Mouse (Mus musculus): ENCODE results near the gene Gm42688. TPM values are rescaled to one million over a fixed set of nuclear protein-coding genes. Genes with fewer than 3 reads are reported as not detected.

Gene Gm42688
- polyA plus RNA-seq, 1 experiment = 9.9 TPM

GRCm38 (mm10) chr6:83140044-83140443, 38.6 kb downstream of the Gm42688 start:
- Histone ChIP-seq H3K27me3 (ENCODE audit: control insufficient read depth, insufficient read depth, low read length) (no peaks in the 10 kb centered on the region; the same call in 1 of the 2 replicates), H3K4me3 (replicated peaks; ENCODE audit: insufficient read depth, low read depth, low read length) (no peak overlapping the region), H3K27ac (ENCODE audit: insufficient read depth, low read length) (no peak overlapping the region), H3K4me1 (ENCODE audit: control insufficient read depth, insufficient read depth, low read length) (no peaks in the 10 kb centered on the region)
- no peak for TF ChIP-seq POLR2A (IDR thresholded peaks at IDR 0.05; ENCODE audit: borderline replicate concordance, insufficient read depth, low read length)
- DNase-seq = no peak
- WGBS = 31% methylated on average over 8 of the region's 8 CpGs

- no peaks in the 10 kb centered on the region for H3K4me1 ChIP-seq (ENCODE audit: control insufficient read depth, insufficient read depth, low read length)
- H3K4me3 ChIP-seq (replicated peaks; ENCODE audit: insufficient read depth, low read depth, low read length) = no peak overlapping the region
- no peaks in the 10 kb centered on the region; the same call in 1 of the 2 replicates for H3K27me3 ChIP-seq (ENCODE audit: control insufficient read depth, insufficient read depth, low read length)
- TF ChIP-seq CTCF (IDR thresholded peaks at IDR 0.05; ENCODE audit: borderline replicate concordance, insufficient read depth, low read depth, low read length) (no peak), POLR2A (IDR thresholded peaks at IDR 0.05; ENCODE audit: borderline replicate concordance, insufficient read depth, low read length) (no peak)
- no peak for DNase-seq
- no peak overlapping the region for H3K27ac ChIP-seq (ENCODE audit: insufficient read depth, low read length)
- WGBS = 38% methylated on average over 4 of the region's 4 CpGs
Observed at GRCm38 (mm10) chr6:83141636-83142035, 40.2 kb downstream of the Gm42688 start.

- peak in 1 of 2 experiments; percentile 48 for DNase-seq
- 6% methylated on average over 41 of the region's 41 CpGs for WGBS
- no peak overlapping the region for H3K27ac ChIP-seq (ENCODE audit: insufficient read depth, low read length)
Observed at GRCm38 (mm10) chr6:83142211-83142731, 40.9 kb downstream of the Gm42688 start.

GRCm38 (mm10) chr6:83142886-83143285, 41.5 kb downstream of the Gm42688 start:
- 65% methylated on average over 11 of the region's 11 CpGs for WGBS
- Histone ChIP-seq H3K27ac (ENCODE audit: insufficient read depth, low read length) (no peak overlapping the region), H3K27me3 (ENCODE audit: control insufficient read depth, insufficient read depth, low read length) (no peaks in the 10 kb centered on the region), H3K4me3 (replicated peaks; ENCODE audit: insufficient read depth, low read depth, low read length) (no peak overlapping the region), H3K4me1 (ENCODE audit: control insufficient read depth, insufficient read depth, low read length) (no peaks in the 10 kb centered on the region)
- DNase-seq = no peak
- TF ChIP-seq POLR2A (IDR thresholded peaks at IDR 0.05; ENCODE audit: borderline replicate concordance, insufficient read depth, low read length) = no peak
- TF ChIP-seq CTCF (IDR thresholded peaks at IDR 0.05; ENCODE audit: borderline replicate concordance, insufficient read depth, low read depth, low read length) = no peak

More at GRCm38 (mm10) chr6:83142211-83142731, 40.9 kb downstream of the Gm42688 start:
- H3K4me3 ChIP-seq (replicated peaks; ENCODE audit: insufficient read depth, low read depth, low read length) = peak overlapping the region; percentile 28
- no peaks in the 10 kb centered on the region for H3K4me1 ChIP-seq (ENCODE audit: control insufficient read depth, insufficient read depth, low read length)
- H3K27me3 ChIP-seq (ENCODE audit: control insufficient read depth, insufficient read depth, low read length) = no peaks in the 10 kb centered on the region
- no peak for TF ChIP-seq POLR2A (IDR thresholded peaks at IDR 0.05; ENCODE audit: borderline replicate concordance, insufficient read depth, low read length)
- no peak for TF ChIP-seq CTCF (IDR thresholded peaks at IDR 0.05; ENCODE audit: borderline replicate concordance, insufficient read depth, low read depth, low read length)

- Histone ChIP-seq H3K27ac (ENCODE audit: insufficient read depth, low read length) (no peak overlapping the region), H3K4me3 (replicated peaks; ENCODE audit: insufficient read depth, low read depth, low read length) (no peak overlapping the region), H3K27me3 (ENCODE audit: control insufficient read depth, insufficient read depth, low read length) (no peaks in the 10 kb centered on the region), H3K4me1 (ENCODE audit: control insufficient read depth, insufficient read depth, low read length) (no peaks in the 10 kb centered on the region)
- TF ChIP-seq POLR2A (IDR thresholded peaks at IDR 0.05; ENCODE audit: borderline replicate concordance, insufficient read depth, low read length) (no peak), CTCF (IDR thresholded peaks at IDR 0.05; ENCODE audit: borderline replicate concordance, insufficient read depth, low read depth, low read length) (no peak)
- 71% methylated on average over 2 of the region's 2 CpGs for WGBS
- DNase-seq = no peak
Observed at GRCm38 (mm10) chr6:83145209-83145608, 43.8 kb downstream of the Gm42688 start.

GRCm38 (mm10) chr6:83145805-83146204, 44.4 kb downstream of the Gm42688 start:
- H3K4me1 ChIP-seq (ENCODE audit: control insufficient read depth, insufficient read depth, low read length) = no peaks in the 10 kb centered on the region
- TF ChIP-seq CTCF (IDR thresholded peaks at IDR 0.05; ENCODE audit: borderline replicate concordance, insufficient read depth, low read depth, low read length) = no peak
- TF ChIP-seq POLR2A (IDR thresholded peaks at IDR 0.05; ENCODE audit: borderline replicate concordance, insufficient read depth, low read length) = no peak
- 74% methylated on average over 9 of the region's 9 CpGs for WGBS
- no peaks in the 10 kb centered on the region for H3K27me3 ChIP-seq (ENCODE audit: control insufficient read depth, insufficient read depth, low read length)
- H3K27ac ChIP-seq (ENCODE audit: insufficient read depth, low read length) = no peak overlapping the region
- DNase-seq = no peak
- no peak overlapping the region for H3K4me3 ChIP-seq (replicated peaks; ENCODE audit: insufficient read depth, low read depth, low read length)

DNA sequence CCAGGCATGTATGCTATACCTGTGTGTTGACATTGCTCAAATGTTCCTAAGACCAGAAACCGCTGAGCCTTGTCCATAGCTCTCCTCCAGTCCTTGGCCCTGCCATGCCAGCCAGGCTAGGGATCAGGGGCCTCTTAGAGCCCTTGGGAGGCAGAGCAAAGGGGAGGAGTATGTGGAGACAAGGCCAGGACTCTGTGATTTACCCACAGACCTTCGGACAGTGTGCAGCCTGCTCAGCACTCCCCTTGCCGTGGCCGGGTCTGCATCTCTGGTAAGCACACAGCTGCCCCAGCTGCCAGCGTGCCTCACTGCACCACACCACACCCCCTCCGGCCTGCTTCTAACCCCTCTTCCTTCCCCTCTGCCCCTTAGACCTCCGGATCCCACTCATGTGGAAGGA, 45.9 kb downstream of the Gm42688 start:
- Histone ChIP-seq H3K27me3 (ENCODE audit: control insufficient read depth, insufficient read depth, low read length) (no peaks in the 10 kb centered on the region), H3K27ac (ENCODE audit: insufficient read depth, low read length) (no peak overlapping the region), H3K4me1 (ENCODE audit: control insufficient read depth, insufficient read depth, low read length) (no peaks in the 10 kb centered on the region), H3K4me3 (replicated peaks; ENCODE audit: insufficient read depth, low read depth, low read length) (no peak overlapping the region)
- TF ChIP-seq POLR2A (IDR thresholded peaks at IDR 0.05; ENCODE audit: borderline replicate concordance, insufficient read depth, low read length) = no peak
- WGBS = 55% methylated on average over 7 of the region's 7 CpGs
- no peak for DNase-seq

DNA sequence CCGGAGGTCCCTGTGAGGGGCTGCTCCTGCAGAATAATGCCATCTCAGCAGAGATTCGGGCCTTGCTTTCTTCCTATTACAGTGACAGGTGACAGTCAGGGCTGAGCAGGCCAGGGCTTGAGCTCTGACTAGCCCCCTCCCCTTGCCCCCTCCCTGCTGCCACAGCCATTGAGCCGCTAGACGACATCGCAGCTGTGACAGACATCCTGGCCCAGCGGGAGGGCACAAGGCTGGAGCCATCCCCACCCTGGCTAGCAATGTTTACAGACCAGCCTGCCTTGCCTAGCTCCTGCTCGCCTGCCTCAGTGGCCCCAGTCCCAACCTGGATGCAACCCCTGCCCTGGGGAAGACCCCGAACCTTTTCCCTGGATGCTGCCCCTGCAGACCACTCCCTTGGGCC, 50.3 kb downstream of the Gm42688 start:
- Histone ChIP-seq H3K27ac (ENCODE audit: insufficient read depth, low read length) (no peak overlapping the region), H3K4me1 (ENCODE audit: control insufficient read depth, insufficient read depth, low read length) (no peaks in the 10 kb centered on the region), H3K4me3 (replicated peaks; ENCODE audit: insufficient read depth, low read depth, low read length) (no peak overlapping the region), H3K27me3 (ENCODE audit: control insufficient read depth, insufficient read depth, low read length) (no peaks in the 10 kb centered on the region)
- DNase-seq = no peak
- TF ChIP-seq POLR2A (IDR thresholded peaks at IDR 0.05; ENCODE audit: borderline replicate concordance, insufficient read depth, low read length) (no peak), CTCF (IDR thresholded peaks at IDR 0.05; ENCODE audit: borderline replicate concordance, insufficient read depth, low read depth, low read length) (no peak)
- 24% methylated on average over 8 of the region's 8 CpGs for WGBS

Data from cerebellum, adult 2 months (tissue).